11 mouse cellular contexts compared by ENCODE assay signal in genomic region chr5:36085621-36086020, GRCm38 (mm10).
DNase-seq lines count a peak whose midpoint lies in the region; ATAC-seq and TF ChIP-seq lines count a peak whose summit lies in the region.
"Had no signal": no experiment of that assay in that cellular context is flagged by ENCODE, and none has a peak within 500 bp of the region (broad histone marks: within the 10 kb centered on the region; RNA-seq: fewer than 3 reads in every experiment).

No protein-coding gene starts in this region.

- intact Hi-C loops in gastrocnemius, adult 2 months (cut with DNase I) = no loop called here
- intact Hi-C loops in left cerebral cortex, postnatal 36 days (cut with DNase I) = no loop called here

- no peaks in the 10 kb centered on the region for H3K36me3 ChIP-seq in heart, postnatal 0 days (replicated peaks; ENCODE audit: control insufficient read depth, insufficient read depth, low read length)
- no peaks in the 10 kb centered on the region for H3K36me3 ChIP-seq in forebrain, embryonic 16.5 days (ENCODE audit: control insufficient read depth, insufficient read depth)
- H3K36me3 ChIP-seq: neural tube, embryonic 12.5 days had no signal

- WGBS in heart, postnatal 0 days = 27% methylated on average over 4 of the region's 4 CpGs
- whole genome bisulfite sequencing in forebrain, embryonic 16.5 days = 81% methylated on average over 4 of the region's 4 CpGs

- H3K9ac ChIP-seq in heart, postnatal 0 days (replicated peaks; ENCODE audit: low read depth, low read length) = no peak overlapping the region
- H3K9ac ChIP-seq in forebrain, embryonic 16.5 days (replicated peaks; ENCODE audit: low read depth, low read length) = no peak overlapping the region
- H3K9ac ChIP-seq: forebrain, embryonic 13.5 days; liver, embryonic 14.5 days; neural tube, embryonic 12.5 days had no signal

- TF ChIP-seq CTCF in gastrocnemius, adult 2 months (IDR thresholded peaks at IDR 0.05) = no peak
- TF ChIP-seq CTCF in heart, postnatal 0 days (IDR thresholded peaks at IDR 0.05; ENCODE audit: low read depth) = no peak

- H3K27ac ChIP-seq in gastrocnemius, adult 2 months = peak overlapping the region; percentile 65; the same call in 1 of the 2 replicates
- H3K27ac ChIP-seq in heart, postnatal 0 days (ENCODE audit: low read depth) = peak overlapping the region; percentile 40; the same call in 1 of the 2 replicates
- H3K27ac ChIP-seq in forebrain, embryonic 16.5 days (ENCODE audit: low read length) = no peak overlapping the region
- H3K27ac ChIP-seq: forebrain, embryonic 13.5 days; liver, embryonic 14.5 days; neural tube, embryonic 12.5 days had no signal

- no peak overlapping the region for H3K4me2 ChIP-seq in heart, postnatal 0 days (ENCODE audit: low read depth, low read length)
- no peak overlapping the region for H3K4me2 ChIP-seq in forebrain, embryonic 16.5 days (ENCODE audit: low read length)
- H3K4me2 ChIP-seq: forebrain, embryonic 13.5 days; neural tube, embryonic 12.5 days had no signal

- no peak for ATAC-seq in heart, postnatal 0 days (ENCODE audit: insufficient read depth, low read depth)
- no peak for ATAC-seq in forebrain, embryonic 16.5 days
- ATAC-seq: forebrain, embryonic 13.5 days had no signal

- H3K4me1 ChIP-seq in heart, postnatal 0 days (ENCODE audit: control insufficient read depth, insufficient read depth) = peaks cover 32% of the 10 kb centered on the region
- H3K4me1 ChIP-seq in forebrain, embryonic 16.5 days (replicated peaks; ENCODE audit: control insufficient read depth, insufficient read depth, low read length) = peaks cover 11% of the 10 kb centered on the region

- no peak overlapping the region for H3K4me3 ChIP-seq in gastrocnemius, adult 2 months
- no peak overlapping the region for H3K4me3 ChIP-seq in heart, postnatal 0 days (ENCODE audit: low read depth, low read length)
- H3K4me3 ChIP-seq in forebrain, embryonic 16.5 days (replicated peaks; ENCODE audit: low read length) = no peak overlapping the region
- H3K4me3 ChIP-seq: forebrain, embryonic 13.5 days; neural tube, embryonic 12.5 days had no signal

- peak; percentile 37 for DNase-seq in gastrocnemius, adult 2 months
- DNase-seq in gastrocnemius, postnatal 10 days = no peak
- peak; percentile 72 for DNase-seq in NIH3T3 (ENCODE audit: low read depth)
- DNase-seq in heart, postnatal 0 days (ENCODE audit: low spot score) = no peak
- DNase-seq in left cerebral cortex, postnatal 36 days (ENCODE audit: low spot score in 2 of 2) = peak; percentile 79 to 80
- no peak for DNase-seq in embryo, embryonic 9.5 days (ENCODE audit: extremely low spot score)
- DNase-seq in retina, embryonic 14.5 days (ENCODE audit: low spot score) = no peak

- TF ChIP-seq EP300 in heart, postnatal 0 days (IDR thresholded peaks at IDR 0.05; ENCODE audit: low read depth) = no peak

- H3K27me3 ChIP-seq in heart, postnatal 0 days (ENCODE audit: control insufficient read depth, insufficient read depth, low read length) = no peaks in the 10 kb centered on the region
- H3K27me3 ChIP-seq in forebrain, embryonic 16.5 days (replicated peaks; ENCODE audit: control insufficient read depth, insufficient read depth, low read length) = no peaks in the 10 kb centered on the region
- H3K27me3 ChIP-seq: forebrain, embryonic 13.5 days; neural tube, embryonic 12.5 days had no signal

- no peaks in the 10 kb centered on the region for H3K9me3 ChIP-seq in heart, postnatal 0 days (replicated peaks; ENCODE audit: control insufficient read depth, low read length)
- no peaks in the 10 kb centered on the region for H3K9me3 ChIP-seq in forebrain, embryonic 16.5 days (ENCODE audit: control insufficient read depth, low read length)
- H3K9me3 ChIP-seq: forebrain, embryonic 13.5 days; neural tube, embryonic 12.5 days had no signal

Comparison
In these comparisons a context has a peak if more than half of its experiments do, and no peak if none do; other contexts are left out.
1. DNase-seq: peak in gastrocnemius, adult 2 months (single experiment), NIH3T3 (single experiment) and left cerebral cortex, postnatal 36 days (2 of 2); none in gastrocnemius, postnatal 10 days (single experiment), heart, postnatal 0 days (single experiment), embryo, embryonic 9.5 days (single experiment) and retina, embryonic 14.5 days (single experiment).